Mouse (Mus musculus) R1 (cell line): Measurements from ENCODE around the gene Hjurp.

Source experiments
- DNase-seq: peaks from one replicate; pipeline ENCODE4 v3.0.0-alpha.2; 2018; ENCODE audit warnings: low read depth, low spot score

Hjurp gene

DNA sequence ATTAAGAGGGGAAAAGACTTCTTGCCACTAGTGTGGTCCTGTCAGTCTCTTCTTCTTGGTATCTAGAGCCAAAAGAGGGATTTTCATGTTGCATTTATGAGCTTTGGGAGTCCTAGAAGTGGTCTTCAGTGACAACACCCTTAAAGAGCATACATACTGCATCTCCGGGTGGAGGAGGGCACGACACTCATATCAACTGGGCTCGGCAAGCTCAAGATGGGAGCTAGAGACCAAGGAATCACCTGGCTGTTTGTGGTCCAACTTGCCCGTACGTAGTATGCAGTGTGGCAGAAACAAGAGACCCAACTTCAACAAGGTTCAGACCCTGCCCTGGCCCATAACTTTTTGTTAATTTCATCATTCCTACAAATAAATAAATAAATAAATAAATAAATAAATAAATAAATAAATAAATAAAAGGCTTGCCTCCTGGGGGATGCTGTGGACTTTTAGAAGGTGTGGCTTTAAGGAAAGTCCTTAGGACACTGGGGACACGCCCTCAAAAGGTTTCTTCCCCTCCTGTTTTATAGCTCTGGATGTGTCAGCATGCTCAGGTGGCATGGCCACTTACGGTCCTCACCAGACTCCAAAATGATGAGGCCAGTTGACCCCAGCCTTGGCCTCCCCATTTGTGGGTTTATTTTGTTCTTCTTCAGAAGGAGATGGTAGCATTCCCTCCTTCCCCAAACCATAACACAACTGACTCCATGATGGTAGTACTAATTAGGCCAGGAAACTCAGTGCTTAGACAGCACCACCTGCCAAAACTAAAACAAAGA, 20.2 kb upstream of the Hjurp start:
- no peak for DNase-seq

DNA sequence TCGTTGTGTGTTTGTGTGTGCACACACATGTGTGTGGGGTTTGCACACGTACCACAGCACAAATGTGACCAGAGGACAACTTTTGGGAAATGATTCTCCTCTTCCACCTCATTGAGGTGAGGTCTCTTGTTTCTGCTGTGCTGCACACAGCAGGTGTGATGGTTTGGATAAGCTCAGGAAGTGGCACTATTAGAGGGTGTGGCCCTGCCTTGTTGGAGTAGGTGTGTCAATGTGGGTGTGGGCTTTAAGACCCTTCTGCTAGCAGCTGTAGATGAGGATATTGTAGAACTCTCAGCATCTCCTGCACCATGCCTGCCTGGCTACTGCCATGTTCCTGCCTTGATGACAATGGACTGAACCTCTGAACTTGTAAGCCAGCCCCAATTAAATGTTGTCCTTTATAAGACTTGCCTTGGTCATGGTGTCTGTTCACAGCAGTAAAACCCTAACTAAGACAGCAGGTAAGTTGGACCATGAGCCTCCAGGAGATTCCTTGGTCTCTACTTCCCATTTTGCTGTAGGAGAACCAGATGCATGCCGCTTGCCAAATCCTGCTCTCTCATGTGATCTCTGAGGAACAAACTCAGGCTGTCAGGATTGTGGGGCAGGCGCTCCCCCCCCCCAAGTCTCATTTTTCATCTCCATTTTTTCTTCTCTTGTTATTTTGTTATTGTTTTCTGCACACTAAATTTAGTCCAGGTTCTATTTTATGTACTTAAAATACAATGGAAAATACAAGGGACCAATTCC, 18.9 kb upstream of the Hjurp start:
- no peak for DNase-seq

DNA sequence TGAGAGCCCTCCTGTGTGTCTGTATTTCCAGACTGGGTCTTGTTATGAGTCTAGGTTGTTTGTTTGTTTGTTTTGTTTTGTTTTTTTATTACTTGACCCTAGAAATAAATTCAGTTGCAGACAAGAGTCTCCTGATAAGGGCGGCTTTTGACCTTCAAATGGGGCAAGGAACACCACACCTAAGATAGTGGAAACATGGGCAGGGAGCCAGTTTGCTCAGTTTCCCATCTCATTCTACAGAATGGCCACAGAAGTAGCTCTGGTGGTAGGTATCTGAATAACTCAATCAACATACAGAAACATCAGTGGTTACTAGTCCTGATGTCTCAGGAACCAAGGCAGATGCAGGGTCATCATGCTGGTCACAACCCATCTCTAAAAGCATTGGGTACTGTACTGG, 17.2 kb upstream of the Hjurp start:
- no peak for DNase-seq

DNA sequence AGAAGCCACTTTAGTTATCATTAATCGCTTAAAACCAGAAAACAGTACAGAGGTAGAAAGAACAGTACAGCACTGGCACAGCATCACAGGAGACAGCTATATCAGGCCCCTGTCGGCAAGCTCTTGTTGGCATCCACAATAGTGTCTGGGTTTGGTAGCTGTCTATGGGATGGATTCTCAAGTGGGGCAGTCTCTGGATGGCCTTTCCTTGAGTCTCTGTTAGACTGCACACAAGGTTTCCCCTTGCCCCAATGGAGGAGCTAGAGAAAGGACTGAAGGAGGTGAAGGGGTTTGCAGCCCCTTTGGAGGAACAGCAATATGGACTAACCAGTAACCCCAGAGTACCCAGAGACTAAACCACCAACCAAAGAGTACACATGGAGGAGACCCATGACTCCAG, 14.6 kb upstream of the Hjurp start:
- DNase-seq, result no peak

DNA sequence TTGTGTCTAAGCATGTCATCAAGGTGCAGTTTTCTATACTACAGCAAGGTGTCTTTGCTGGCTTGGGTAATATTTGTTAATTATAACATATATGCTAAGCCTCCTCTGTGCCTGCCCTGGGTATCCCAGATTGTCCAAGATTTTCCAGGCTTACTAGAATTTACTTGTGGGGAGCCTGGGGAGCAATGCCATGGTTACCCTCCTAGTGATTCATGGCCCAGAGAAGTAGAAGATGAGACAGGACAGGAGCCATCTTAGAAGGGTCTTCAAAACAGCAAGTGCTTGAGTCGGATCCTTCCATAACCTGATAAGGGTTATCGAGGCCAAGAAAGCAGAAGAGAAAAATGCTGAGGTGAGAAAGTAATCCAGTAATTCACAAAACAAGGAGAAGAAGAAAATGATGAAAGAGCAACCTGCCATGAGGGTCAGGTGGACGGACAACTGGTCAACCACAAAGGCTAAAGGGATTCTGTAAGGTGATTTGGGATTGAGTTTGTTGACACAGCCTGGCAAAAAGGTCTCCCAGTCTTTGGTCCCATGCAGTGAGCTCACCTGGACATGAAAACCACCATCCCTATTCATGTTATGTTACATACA, 14.1 kb upstream of the Hjurp start:
- no peak for DNase-seq

DNA sequence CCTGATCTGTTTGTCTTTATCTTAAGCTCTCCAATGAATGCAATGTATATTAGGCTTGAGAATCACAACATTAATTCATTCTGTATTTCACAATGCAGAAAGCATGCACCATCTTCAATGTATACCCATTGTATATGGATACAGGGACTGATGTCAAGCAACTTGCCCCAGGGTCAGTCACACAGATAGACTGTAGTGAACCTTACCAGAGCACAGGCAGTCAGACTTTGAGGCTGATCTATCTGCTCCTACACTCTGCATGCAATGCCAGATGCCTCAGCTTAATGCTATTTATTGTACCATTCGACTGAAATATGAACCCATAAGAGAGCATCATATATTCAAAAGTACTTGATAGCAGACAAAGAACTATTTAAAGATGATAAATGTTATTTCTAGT, 13.1 kb upstream of the Hjurp start:
- DNase-seq, result no peak

DNA sequence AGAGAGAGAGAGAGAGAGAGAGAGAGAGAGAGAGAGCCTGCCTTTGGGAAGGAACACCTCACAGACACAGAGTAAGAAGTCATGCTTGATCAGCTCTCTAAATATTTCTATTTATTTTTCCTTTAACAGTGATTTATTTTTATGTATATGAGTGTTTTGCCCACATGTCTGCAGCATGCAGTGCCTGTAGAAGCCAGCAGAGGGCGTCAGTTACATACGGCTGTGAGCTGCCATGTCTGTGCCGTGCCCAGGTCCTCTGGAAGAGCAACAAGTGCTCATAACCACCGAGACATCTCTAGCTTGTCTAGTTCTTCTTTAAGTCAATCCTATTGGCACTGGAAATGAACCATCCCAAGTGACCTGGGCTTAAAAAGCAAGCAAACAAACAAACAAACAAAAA, 12.5 kb upstream of the Hjurp start:
- peak; percentile 78 for DNase-seq

DNA sequence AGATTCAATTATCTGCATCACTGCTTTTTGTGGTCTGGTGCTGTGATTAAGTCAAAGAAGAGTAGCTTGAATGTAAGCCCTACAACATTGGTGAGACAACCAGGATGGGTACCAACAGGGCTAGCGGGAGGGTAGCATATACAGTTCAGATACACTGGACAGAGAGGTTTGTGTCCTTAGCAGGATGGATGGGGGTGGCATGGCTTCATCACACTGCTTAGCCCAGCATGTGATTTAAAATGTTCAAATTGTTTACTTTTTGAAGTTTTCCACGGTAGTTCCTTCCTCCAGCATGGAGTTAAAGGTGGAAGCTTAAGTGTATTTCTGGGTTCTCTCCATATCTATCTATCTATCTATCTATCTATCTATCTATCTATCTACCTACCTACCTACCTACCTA, 11.7 kb upstream of the Hjurp start:
- no peak for DNase-seq

DNA sequence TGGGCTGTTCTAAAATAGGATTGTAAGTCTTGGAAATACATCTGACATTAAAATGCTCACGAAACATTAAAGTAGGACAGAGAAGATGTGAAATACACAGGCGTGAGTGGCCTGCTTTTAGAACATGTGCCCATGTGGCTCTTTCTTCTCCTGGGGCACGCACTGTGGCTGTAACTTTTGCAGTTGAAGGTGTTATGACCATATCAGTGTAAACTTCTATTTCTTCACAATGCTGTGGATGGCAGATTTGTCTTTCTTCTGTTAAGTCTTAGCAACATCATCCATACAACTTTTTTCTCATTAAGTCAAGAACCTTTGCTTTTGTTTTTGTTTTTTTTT, 11.3 kb upstream of the Hjurp start:
- no peak for DNase-seq

DNA sequence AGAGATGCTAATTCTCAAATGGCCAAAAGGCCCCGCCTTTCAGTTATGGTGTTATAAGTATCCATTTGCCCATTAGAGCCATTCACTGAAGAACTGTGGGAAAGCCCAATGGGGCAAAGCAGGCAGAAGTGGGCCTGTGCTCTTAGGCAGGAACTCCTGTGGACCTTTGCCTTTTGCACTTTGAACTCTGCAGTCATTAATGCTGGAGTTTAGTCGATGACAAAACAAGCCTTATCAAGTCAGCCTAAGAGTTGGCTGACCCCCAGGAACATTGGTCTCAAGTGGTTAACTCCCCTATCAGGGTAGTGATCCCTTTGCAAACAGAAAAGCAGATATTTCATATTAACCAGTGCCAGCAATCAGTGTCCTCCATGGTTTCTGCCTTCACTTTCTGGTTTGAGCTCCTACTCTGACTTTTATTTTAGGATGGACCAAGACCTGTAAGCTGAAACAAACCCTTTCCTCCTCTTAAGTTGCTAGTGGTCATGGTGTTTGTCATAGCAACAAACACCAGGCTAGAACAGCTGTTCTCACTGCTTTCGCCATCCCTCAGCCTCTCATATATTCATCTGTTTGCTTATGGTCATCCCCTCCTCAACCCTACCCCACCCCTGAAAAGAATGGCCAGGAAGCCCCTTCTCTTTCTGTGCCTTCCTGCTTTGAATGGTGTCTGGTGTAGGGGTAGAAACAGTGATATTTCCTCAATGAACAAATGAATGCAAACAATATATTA, 10.8 kb upstream of the Hjurp start:
- DNase-seq, result no peak

DNA sequence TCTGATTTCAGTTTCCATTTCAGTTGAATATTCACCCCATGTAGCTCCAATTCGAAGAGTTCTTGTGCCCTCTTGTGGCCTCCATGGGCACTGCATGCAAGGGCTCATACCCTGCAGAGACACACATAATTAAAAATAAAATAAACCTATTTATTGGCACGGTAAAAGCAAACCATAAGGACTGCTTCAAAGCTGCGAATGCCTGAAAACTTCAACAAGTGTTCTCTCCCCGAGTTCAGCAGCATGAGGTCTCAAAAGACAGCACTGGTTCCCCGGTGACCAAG, 10.2 kb upstream of the Hjurp start:
- DNase-seq, result peak; percentile 60

DNA sequence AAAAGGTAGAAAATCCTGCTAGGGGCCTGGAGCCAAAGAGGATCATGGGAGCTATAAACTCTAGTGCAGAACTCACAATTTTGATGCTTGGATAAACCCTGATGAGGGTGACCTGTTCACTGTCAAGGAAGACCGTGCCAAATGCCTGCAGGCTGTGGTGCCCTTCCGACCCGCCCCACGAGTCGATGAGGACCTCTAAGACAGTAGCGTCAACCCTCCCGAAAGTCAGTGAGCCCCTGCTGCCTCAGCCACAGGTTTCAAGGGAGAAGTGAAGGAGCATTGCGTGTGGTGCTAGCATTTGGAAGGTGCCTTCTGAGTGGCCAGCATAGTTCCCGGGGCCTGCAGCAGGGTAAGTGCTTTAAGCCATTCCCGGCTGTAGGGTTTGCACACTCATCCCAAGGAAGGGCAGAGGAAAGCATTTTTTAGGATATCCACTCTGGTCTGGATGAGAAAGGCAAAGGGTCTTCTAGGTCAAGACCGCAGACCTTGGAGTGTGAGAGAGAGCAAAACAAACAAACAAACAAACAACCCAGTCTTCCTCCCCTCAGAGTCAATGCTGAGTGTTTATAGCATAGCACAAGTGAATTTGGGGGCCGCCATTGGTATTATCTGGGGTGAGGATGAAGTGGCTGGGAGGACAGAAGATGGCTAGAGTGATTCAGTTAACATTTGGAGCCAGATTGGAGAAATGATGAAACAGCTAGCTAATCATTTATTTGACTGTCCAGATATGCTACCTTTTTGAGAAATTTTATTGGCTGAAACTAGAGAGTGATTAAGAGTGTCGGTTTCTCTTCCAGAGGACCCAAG, 9.7 kb upstream of the Hjurp start:
- no peak for DNase-seq

DNA sequence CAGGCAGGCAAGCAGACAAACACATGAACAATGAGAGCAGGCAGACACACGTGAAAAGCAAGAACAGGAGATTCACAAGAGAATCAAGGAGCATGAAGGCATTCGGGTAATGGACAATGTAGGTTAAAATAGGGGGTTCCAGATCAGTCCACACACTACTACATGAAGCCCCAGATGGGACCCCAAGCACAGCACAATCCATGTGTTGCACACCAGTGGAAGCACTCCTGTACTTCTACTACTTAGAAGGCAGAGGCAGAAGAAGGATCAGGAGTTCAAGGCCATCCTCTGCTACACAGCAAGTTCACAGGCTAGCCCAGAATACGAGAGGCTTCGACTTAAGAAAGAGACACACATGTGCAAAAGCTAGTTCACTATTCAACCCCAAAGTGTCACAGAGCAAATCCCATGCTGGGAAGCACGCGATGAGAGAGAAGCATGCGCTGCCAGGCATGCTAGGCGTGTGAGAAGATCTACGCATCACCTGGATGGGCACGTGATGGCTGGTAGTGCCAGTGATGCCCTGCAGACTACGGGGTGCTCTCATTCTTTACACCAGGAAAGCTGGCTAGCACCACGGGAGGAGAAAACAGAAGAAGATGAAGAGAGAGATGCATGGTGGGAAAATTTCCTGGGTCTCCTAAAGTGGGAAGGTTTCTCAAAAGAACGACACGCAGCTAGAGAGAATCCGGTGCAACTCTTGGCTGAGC, 8.9 kb upstream of the Hjurp start:
- DNase-seq, result no peak

DNA sequence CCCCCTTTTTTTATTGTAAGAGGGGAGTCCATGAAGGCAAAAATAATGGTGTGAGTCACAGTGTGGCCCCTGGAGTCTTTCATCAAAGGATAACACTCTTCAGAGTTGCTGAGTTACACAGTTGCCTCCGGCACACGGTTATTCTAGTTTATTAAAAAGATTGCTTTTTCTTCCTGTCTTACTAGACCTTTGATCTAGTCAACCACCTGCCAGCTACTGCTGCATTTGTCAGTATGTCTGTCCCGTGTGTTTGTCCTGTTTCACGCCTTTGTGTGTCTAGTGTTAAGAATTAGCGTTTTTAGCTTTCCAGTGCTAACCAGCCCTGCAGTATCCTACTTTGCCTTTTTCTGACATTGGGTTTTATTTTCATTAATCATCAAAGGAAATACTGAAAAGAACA, 8.2 kb upstream of the Hjurp start:
- no peak for DNase-seq

DNA sequence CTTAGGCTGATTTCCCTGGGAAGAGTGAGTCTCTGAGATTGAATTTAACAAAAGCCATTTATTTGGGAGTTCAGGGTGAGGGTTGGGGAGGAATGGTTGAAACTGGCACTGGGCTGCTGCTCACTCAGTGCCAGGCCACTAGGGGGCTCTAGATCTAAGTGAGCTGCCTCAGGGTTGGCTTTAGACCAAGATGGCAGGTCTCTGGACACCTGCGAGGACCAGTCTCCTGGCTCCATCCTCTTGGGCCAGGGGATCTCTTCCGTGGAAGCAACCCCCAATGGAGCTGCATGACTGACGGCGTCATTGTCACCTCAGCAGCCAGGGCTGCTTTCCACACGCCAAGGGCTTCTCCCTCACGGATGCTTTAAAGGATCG, 7.5 kb upstream of the Hjurp start:
- DNase-seq, result peak; percentile 90

DNA sequence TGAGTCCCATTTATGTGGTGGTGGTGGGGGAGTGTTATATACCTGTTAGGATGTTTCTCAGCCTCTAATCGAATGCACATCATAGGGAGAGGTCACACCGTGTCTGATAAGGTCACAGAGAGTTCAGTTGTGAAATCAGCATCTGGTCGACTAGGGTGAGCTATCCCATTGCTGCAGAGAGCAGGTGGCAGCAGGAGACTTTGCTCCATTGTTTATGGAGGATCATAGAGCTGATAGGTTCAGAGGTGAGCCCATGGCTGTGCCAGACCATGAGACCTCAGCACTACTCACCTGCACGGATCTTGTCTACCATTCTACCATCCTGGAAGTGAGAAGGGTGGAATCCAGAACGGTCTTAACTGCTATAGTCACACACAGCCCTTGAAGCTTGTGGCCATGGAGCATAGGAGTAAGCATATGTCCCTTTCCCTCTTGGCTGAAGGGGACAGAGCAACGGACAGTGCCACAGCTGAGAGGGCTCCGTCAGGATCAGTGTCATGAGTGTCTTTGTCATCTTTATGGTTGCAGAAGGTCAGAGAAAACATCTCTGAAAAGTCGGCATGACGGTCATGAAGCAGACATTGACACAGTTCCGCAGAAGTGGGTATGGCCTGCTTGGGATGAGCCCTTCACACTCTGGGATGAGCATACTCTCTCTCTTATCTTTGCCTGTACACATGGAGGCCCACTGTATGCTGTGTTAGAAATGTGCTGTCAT, 7.0 kb upstream of the Hjurp start:
- peak; percentile 59 for DNase-seq

DNA sequence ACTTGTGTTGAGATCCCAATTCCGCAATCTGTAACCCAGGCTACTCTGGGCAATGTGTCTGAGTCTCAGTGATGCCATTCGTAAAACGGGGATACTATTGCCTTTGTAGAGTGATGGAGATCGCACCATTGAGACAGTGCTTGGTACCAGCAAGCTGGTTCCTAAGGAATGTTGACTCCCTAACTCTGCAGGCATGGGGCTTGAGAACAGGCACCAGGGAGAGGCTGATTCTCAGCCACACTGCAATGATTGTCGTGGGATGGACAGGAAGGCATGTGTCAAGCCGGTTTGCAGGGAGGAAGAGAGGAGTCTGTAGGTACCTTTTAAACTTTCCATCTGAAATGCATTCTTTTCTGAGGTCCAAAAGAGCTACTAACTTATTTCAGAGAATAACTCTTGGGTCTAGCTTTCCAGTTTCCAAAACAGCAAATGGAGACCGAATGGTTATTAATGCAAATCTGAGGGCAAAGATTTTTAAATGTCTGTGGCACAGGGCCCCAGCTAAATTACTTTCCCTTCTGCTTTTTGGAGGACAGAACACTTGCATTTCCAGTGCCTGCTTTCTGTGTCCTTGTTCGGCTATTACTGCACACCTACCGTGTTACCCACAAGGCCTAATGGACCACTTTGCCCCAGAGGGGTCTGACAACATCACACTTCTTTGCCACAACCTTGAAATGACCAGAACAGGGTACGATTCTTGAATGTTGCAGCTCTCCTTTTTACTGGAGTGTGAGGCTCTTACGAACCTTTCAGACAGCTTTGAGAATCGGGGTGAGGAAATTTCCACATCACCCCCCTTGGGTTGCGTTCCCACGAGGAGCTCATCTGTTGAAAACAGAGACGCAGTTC, 6.2 kb upstream of the Hjurp start:
- no peak for DNase-seq

DNA sequence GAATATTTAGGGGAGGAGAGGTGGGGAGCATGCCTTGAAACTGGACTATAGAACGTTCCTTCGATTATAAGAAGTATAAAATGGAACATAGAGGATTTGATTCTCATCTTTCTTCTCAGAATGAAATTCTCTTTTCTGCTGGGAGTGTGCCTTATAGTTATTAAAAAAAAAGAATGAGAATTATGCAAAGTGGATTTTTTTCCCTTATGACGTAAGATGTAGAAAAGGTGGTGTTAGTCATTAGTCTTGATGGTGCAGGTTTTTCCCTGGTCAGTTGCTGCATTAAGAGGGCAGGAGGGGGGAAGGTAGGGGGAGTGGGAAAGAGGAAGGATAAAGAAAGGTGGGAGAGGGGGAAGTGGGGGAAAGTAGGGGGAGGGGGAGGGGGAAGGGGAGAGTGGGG, 4.9 kb upstream of the Hjurp start:
- DNase-seq, result no peak

DNA sequence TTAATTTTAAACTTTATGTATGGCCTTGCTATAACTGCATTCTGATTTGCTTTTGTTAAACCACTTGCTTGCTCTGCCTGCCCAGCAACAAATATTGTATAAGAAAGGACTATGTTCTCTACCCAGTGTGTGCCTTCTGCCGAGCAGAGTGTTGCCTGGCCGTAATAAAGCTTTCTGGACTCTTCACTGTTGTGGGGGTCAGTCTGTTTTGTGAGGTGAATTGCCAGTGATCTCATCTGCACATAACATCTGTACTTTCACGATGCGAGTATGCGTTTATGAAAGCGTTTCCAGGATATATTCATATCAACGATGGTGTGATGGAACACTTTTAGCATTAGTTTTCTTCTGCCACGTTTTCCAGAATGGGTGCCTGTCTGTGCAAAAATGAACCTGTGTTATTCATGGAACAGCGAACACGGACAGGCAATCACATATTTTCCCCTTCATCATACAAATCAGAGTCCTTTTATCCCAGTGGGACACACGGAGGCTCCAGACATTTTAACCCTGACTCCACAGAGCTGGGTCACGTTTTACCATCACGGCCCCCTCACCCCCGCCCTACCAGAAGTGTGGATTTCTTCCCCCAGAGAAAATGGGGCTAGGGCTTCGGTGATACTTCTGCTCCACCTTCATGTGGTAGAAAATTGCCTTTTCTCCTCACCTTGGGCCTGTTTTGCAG, 2.7 kb upstream of the Hjurp start:
- DNase-seq, result no peak
